Mouse (Mus musculus) ES-Bruce4 (cell line): ENCODE data around the gene Oit3.

ENCODE experiments used
- CTCF ChIP-seq: IDR thresholded peaks from one replicate; pipeline ENCODE4 v1.8.1; 2011; ENCODE audit warnings: low read depth, low read length
- EP300 ChIP-seq: IDR thresholded peaks from 2 replicates; pipeline ENCODE4 v1.6.1; 2011; ENCODE audit warnings: low read depth, low read length; ENCODE audit not compliant: insufficient read depth
- POLR2A ChIP-seq: IDR thresholded peaks from one replicate; pipeline ENCODE4 v1.8.1; 2011; ENCODE audit warnings: low read length; ENCODE audit not compliant: insufficient read depth

DNA sequence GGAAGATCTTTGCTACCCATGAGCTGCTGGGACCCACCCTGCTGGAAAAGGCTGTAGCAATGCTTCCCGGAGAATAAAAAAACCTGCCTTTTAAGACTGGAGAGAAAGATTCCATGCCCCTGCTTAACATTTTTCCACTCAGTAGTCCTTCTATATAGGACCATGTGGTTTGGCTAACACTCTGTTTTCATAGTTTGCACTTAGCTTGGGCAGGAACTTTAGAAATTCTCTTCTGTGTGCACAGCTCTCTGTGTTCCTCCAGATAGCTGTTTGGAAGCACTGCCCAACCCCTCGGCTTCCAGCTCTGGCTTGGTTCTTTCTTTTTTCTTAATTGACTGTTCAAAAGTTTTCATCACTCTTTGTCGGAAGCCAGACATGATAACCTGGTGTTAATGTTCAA is 25.0 kb downstream of the Oit3 start:
- TF ChIP-seq CTCF (no peak), POLR2A (no peak), EP300 (no peak)
